Mouse (Mus musculus): ENCODE results near the gene Kcnj9.
A peak's percentile ranks its signal among the peaks of the same experiment; 100 is the strongest.

Gene Kcnj9

DNA sequence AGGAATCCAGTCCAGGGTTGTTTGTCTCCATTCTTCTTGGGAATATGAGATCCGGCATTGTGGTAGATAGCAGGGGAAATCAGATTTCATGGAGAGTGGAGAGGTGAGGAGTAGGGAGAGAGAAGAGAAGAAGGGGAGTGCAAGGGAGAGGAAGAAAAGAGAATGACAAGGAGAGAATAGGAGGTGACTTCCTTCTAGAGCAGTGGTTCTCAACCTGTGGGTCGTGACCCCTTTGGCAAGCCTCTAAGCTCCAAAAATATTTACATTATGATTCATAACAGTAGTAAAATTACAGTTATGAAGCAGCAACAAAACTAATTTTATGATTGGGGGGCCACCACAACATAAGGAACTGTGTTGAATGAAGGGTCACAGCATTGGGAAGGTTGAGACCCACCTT lies 3.8 kb upstream of the Kcnj9 start:
- DNase-seq (ENCODE audit: low spot score), result no peak

DNA sequence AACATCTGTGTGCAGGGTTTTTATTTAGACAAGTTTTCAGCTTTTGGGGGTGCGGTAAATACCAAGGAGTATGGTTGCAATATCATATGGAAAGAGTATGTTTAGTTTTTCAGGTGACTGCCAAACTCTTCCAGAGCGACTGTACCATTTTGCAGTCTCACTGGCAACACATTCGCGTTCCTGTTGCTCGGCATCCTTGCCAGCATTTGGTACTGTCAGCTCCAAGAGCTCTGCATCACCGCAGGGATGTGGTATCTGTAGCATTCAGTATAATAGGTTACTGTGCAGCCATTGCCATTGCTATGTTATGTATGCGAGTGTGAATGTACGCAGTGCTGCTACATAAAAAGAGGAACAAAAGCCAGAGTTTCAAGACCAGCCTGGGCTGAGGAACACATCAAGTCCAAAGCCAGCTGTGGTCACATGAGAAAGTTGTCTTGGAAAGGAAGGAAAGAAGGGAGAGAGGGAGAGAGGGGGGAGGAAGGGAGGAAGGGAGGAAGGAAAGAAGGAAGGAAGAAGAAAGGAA lies 2.4 kb upstream of the Kcnj9 start:
- DNase-seq (ENCODE audit: low spot score), result no peak

DNA sequence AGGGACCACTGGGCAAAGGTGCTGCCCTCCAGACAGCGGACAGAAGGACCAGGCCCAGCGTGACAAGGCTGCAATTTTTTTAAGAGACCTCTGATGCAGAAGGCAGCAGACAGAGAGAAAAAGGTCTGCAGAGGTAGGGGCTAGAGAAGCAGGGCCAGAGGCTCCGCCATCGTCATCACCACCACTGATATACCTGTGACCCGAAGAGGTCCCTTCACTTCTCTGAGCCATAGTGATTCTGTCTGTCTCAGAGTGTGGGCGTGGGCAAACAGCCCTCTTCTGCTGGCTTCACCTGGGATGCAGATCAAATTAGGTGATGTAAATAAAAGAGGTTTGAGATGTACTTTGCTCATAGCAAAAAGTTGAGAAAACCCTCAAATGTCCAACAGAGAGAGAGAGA lies 498 bp upstream of the Kcnj9 start:
- DNase-seq (ENCODE audit: low spot score), result no peak

DNA sequence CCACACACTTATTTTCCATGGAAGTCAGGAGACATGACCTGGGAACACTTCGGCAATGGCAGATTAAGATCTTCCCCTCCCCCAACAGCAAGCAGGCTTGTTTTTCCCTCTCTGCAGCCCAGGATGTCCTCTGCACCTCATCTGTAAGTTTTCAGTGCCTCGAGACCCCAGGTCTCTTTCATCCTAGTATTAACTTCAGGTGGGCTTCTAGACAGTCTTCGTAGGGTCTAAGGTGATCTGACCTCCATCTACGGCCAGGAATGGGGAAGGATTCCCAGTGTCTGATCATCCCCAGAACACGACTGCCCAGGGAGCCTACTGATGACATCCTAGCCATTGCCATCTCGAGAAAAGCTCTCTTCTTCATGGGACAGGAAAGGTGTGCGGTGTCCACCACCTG lies 657 bp downstream of the Kcnj9 start:
- DNase-seq (ENCODE audit: low spot score), result no peak

DNA sequence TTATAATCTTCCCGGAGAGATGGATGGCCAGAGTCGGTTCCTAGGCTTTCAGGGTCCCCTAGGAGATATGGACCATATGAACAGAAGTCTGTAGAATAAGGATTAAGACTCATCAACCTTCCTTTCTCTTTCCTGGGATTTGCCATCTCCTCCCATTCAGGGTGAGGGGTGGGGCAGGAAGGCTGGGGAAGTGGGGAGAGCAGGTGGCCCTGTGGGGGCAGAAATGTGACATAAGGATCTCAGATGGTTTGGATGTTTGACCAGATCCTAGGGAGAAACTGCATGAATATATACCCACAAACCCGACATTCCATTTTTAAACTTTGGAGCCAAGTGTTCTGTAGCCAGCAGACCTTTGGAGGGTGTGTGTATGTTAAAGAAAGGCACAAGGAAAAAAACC lies 1.1 kb downstream of the Kcnj9 start:
- DNase-seq (ENCODE audit: low spot score), result no peak

DNA sequence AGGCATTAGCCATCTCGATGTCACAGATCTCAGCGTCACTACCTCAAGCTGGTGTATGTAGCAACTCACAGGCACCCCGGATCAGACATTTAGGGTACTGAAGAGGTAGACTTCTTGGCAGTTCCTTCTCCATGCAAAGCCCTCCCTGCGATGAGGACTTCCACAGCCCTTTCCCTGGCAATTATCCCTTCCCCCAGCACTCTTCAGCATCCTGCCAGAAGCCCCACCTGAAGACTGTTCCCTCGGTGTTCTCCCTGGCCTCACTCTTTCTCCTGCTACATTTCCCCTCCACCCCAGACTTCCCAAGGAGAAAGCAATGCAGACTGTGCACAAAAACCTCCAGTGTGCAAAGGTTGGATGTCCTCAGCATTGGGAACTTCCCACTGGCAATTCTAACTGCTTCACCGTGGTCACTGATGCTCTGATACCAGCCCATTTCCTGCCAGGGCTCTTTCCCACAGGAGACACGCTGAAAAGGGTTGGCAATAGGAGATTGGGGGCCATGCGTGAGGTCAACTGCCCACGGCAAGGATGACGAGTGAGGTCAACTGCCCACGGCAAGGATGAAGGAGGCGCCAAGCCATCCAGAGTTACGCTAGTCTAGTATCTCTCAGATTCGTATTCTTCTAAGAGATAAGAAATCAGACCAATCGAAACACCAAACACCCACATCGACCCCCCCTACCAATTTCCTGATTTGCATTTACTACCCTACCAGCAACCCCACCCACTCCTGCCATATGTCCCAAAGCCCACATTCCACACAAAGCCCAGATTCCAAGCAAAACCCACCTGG lies 1.7 kb downstream of the Kcnj9 start:
- DNase-seq (ENCODE audit: low spot score), result no peak

DNA sequence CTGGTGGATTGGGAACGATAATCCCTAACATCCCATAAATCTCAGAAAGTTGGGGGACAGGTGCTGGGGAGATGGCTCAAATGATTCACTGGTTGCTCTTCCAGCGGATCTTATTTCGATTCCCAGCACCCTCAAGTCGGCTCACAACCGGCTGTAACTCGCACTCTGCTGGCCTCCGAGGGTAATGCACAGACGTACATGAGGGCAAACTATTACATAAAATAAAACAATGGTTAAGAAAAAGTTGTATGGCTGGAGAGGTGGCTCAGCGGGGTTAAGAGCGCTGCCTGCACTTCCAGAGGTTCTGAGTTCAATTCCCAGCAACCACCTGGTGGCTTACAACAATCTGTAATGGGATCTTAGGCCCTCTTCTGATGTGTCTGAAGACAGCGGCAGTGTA lies 2.4 kb downstream of the Kcnj9 start:
- no peak for DNase-seq (ENCODE audit: low spot score)

DNA sequence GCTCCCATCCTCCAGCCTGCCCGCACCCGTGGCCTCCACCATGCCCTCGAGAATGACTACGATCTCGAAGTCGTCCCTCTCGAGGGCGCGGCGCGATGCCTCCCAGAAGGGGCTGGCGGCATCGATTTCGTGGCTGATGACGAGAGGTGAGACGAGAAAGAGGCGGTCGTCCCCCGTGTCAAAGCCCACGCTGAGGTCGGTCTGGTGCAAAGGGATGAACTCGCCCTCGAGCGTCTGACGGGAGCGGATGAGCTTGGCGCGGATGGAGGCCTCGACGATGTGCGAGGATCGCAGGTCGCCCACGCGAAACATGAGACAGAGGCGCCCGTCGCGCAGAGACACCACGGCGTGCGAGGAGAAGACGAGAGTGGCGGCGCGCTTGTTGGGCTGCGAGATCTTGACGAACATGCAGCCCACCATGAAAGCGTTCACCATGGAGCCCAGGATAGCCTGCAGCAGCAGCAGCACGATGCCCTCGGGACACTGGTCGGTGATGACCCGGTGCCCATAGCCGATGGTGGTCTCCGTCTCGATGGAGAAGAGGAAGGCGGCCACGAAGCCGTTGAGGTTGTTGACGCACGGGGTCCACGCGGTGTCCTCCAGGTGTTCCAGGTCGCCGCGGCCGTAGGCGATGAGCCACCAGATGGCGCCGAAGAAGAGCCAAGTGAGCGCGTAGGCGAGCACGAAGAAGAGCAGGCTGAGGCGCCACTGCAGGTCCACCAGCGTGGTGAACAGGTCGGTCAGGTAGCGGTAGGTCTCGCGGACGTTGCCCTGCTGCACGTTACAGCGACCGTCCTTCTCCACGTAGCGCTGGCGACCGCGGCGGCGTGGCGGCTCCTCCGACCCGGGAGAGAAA lies 3.2 kb downstream of the Kcnj9 start:
- DNase-seq (ENCODE audit: low spot score), result no peak

DNA sequence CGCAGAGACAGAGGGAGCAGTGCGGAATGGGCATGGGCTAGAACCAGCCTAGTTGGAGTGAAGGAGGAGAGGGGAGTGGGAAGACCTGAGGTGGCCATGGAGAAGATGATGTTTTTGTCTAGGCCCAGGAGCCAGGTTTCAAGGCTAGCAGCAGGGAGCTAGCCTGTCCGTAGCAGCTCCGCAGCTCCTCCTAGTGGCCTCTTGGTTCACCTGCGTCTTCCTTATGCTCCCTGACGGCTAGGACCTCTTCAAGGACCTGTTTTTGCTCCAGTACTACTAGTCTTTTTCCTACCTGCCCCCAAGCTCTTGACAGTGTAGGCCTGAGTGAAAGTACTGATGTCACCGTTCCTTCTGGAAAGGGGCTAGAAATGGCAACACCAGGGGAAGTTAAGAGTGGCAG lies 4.4 kb downstream of the Kcnj9 start:
- peak; percentile 53 for DNase-seq (ENCODE audit: low spot score)

DNA sequence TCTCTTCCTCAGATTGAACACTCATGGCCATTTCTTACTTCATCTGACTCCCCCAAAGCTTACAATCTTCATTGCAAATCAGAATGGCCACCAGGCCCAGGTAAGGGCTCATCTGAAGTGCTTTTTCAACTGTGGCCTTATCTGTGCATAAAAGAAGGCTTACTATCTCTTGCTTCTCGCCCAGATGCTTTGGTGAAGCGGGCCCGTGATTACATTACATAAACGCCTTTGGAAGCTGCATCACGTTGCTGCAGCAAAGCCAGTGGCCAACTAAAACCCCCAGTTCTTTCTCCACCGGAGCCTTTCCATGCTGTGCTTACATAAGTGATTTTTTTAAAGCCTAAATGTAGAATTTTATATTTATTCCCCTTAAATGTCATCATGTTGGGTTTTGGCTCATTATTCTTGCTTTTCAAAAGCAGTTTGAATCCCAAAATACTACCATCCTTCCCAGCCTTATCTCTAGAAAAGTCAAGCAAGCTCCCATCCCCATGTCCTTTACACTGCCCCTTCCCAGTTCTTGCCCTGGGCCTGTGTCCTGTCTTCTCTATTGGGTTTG lies 5.2 kb downstream of the Kcnj9 start:
- DNase-seq (ENCODE audit: low spot score), result no peak

DNA sequence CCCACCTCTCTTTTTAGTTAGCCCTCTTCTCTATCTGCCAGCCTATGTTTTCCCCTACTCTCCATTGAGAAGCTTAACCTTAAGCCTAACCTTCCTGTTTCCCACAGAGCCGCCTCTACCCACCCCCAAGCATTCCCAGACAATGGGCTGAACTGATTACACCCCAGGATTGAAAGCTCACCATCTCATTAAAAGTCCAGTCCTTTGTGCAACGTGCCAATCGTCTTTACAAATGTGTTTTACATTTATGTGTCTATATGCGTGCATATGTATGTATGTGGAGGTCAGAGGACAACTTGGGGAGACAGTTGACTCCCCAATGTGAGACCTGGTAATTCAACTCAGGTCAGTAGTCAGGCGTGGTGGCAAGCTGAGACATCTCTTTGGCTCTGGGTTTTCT lies 5.8 kb downstream of the Kcnj9 start:
- DNase-seq (ENCODE audit: low spot score), result no peak

DNA sequence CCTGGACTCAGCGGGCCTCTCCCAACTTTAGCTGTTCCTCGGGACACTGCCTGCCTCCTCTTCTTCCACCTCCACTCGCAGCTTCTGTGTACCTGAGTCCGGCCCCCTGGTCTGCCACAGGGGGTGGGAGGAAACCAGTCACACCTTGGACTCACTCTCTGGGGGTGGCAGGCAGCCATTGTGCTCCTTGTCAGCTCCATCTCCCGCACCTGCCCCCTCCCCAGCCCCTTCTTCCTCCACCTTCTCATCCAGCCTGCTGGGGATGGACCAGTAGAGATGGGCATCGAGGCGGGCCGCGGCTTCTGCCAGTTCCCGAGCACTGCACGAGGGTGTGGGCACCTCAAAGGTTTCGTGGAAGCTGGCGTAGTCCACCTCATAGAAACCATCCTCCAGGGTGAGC lies 6.4 kb downstream of the Kcnj9 start:
- no peak for DNase-seq (ENCODE audit: low spot score)

DNA sequence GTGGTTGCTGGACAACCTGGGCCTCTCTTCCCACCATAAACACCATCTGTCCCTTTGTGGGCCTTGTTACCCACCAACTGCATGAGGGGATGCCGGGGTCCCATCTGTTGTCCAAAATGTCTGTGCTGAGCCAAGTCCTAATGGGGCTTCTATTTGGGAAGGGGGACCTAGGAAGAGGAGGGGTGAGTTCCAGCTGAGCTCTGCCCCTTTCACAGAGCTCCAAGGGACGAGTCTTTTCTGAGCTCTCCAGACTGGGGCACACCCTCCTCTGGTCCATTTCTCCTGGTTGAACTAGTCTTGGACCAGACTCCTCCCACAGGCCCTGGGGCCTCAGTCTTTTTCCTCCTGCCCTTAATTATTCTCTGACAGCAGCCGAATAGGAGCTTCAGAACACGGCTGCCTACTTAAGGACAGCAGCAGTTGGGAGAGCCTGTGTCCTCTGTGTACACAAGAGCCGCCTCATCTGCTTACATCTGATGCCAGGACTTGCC lies 9.2 kb downstream of the Kcnj9 start:
- DNase-seq (ENCODE audit: low spot score), result no peak

DNA sequence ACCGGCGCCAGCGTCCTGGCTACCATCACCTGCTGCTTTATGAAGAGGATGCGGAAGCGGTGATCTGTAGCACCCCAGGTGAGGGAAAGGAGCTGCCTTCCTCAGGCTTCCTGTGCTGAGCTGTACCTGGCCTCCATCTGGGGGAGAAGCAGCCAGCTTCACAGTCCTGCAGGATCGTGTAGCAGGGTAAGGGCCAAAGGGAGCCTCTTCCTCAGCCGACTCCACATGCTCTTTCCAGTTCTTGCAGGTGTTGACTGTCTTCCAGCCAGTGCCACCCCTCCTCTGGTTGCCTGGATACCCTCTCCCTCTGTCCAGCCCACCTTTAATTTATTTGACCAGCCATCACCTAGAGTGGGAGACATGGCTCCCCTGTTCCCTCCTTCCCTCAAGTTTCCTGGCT lies 9.8 kb downstream of the Kcnj9 start:
- DNase-seq (ENCODE audit: low spot score), result no peak

DNA sequence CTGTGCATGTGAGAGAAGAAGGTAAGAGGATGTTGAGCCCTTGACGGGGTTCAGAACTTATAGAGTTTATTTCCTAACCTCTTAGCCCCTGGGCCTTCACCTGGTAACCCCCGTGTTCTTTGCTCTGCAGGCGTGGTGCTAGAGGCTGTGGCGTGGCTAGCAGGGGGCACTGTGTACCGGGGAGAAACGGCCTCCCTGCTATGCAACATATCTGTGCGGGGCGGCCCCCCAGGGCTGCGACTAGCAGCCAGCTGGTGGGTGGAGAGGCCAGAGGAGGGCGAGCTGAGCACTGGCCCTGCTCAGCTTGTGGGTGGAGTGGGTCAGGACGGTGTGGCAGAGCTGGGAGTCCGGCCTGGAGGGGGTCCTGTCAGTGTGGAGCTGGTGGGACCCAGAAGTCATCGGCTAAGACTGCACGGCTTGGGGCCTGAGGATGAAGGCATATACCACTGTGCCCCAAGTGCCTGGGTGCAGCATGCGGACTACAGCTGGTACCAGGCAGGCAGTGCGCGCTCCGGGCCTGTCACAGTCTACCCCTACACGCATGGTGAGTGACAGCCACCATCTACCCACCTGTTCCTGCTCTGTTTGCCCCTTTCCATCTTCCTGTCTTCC lies 10.6 kb downstream of the Kcnj9 start:
- no peak for DNase-seq (ENCODE audit: low spot score)

DNA sequence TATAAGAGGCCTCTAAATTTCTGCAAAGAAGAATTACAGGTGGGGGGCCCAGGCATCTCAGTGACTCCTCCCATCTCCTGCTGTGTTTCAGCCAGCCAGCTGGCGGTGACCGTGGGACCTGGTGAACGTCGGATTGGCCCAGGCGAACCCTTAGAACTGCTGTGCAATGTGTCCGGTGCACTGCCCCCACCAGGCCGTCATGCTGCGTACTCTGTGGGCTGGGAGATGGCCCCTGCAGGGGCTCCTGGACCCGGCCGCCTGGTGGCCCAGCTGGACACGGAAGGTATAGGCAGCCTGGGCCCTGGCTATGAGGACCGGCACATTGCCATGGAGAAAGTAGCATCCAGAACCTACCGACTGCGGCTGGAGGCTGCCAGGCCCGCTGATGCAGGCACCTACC lies 11.2 kb downstream of the Kcnj9 start:
- DNase-seq (ENCODE audit: low spot score), result no peak

DNA sequence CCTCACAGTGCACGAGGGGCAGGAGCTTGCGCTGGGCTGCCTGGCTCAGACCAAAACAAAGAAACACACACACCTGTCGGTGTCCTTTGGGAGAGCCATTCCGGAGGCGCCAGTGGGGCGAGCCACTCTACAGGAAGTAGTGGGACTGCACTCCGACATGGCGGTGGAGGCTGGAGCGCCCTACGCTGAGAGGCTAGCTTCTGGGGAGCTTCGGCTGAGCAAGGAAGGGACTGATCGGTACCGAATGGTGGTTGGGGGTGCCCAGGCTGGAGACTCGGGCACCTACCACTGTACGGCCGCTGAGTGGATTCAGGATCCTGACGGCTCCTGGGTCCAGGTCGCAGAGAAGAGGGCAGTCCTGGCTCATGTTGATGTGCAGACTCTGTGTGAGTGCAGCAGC lies 11.7 kb downstream of the Kcnj9 start:
- DNase-seq (ENCODE audit: low spot score), result no peak

DNA sequence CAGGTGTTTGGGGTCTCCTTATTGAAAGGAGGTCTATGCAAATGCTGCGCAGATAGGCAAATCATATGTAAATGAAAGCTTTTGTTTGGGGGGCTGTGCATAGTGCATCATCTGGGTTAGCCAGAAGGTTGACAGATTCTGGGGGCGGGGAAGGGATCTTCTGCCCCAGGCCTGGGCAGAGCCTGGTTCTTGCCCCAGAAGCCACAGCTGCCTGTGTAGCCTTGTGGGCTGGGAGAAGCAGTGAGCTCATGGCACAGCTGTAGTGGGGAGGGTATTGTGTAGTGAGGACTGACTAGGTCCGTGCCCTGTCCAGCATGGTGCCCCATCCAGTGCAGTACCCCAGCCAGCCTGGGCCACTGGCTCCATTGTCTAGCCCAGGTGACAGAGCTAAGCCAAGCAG lies 14.2 kb downstream of the Kcnj9 start:
- no peak for DNase-seq (ENCODE audit: low spot score)

DNA sequence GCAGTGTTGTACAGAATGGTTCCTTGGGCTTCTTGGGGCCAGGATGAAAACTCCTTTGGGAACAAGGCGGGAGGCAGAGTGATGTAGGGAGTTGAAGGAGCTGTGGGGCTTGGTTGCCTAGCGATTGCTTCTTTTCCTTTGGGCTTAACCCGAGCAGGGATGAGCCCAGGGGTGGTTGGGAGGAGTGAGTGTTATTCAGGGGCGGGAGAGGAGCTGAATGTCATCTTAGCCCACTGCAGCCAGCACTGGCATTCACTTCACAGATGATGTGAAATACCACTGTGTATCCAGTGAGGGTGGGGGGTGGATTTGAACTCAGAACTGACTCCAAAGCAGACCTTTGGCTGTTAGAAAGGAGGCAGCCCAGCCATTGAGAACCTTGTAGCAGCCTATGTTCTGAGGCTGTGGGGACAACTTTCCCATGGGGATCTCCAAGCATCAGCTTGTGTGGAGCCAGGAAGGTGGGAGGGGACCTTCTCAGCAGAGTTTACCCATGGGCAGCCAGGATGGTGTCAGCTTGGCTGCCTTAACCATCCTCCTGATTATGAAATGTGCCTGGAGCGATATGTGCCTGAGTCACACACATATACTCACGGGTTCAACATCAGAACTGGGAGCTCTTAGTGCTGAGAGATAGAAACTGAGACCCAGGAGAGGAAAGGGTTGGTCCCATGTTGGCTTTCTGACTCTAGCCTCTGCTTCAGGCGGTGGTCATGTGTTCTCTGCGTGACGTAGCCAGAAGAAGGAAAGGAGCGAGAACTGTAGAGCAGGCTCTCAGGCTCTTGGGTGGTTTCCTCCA lies 15.3 kb downstream of the Kcnj9 start:
- DNase-seq (ENCODE audit: low spot score), result no peak

DNA sequence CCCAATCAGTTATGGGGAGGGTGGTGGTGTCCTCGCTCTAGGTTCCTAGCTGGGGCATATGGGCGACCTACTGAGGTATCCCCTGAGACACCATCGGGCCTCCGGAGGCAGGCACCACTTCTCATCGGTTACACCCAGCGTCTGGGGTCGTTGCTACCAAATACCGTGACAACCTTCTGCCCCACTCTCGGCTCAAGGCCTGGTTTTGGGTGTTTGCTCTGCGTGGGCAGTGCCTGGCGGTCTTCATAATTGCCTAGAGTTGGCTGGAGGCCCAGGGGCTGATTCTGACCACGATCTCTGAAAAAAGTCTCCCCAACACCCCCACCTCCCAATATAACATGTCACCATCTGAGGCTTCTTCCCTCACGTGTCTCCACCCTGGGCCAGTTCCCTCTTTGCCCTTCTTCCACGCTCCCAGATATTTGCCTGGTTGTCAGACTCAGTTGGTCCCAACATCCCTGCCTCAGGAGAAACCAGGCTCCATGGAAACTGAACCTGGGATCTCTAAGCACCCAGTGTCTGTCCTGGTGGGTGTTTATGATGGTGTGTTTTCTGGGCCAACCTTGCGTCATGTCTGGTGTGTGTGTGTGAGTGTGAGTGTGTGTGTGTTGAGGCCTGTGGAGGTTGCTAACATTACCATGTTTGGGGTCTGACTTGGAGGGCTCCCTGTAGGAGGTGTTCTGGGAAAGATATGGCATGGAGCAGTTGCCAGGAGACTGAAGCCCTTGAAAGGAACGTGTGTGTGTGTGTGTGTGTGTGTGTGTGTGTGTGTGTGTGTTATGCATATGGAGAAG lies 16.2 kb downstream of the Kcnj9 start:
- no peak for DNase-seq (ENCODE audit: low spot score)
